Mouse (Mus musculus) embryonic fibroblast, embryonic 13.5 days (primary cell): ENCODE results near the gene Spns2. TPM values are rescaled to one million over a fixed set of nuclear protein-coding genes. Genes with fewer than 3 reads are reported as not detected.

ENCODE experiments used
- H3K27ac ChIP-seq: 2 replicates; pipeline ENCODE4 v1.5.1; 2012; ENCODE audit warnings: low read length, control low read depth, inconsistent platforms; ENCODE audit not compliant: insufficient read depth
- H3K4me1 ChIP-seq: 2 replicates; pipeline ENCODE4 v1.6.1; 2011; ENCODE audit warnings: low read length; ENCODE audit not compliant: control insufficient read depth, insufficient read depth
- H3K4me3 ChIP-seq: 2 replicates; pipeline ENCODE4 v1.5.1; 2011; ENCODE audit warnings: mild to moderate bottlenecking, control low read depth, low read length; ENCODE audit not compliant: insufficient read depth
- CTCF ChIP-seq: IDR thresholded peaks from 2 replicates; pipeline ENCODE4 v1.5.1; 2011; ENCODE audit warnings: mild to moderate bottlenecking, control low read depth, low read length, moderate library complexity, borderline replicate concordance; ENCODE audit not compliant: insufficient read depth
- POLR2A ChIP-seq: IDR thresholded peaks from 2 replicates; pipeline ENCODE4 v1.6.1; 2011; ENCODE audit warnings: low read depth, mild to moderate bottlenecking, control low read depth, low read length, moderate library complexity
- polyA plus RNA-seq: library from polyadenylated mRNA; stranded (reverse); fragments of >200 nt; gene quantifications from 2 replicates; pipeline ENCODE4 v1.2.4, GENCODE M21; 2011; ENCODE audit warnings: low read depth; ENCODE audit not compliant: missing spikeins, insufficient read length

Spns2 gene
- polyA plus RNA-seq, 1 experiment = 1.3 TPM

- no peak for TF ChIP-seq CTCF
- TF ChIP-seq POLR2A = no peak
- Histone ChIP-seq H3K4me1 (no peaks in the 10 kb centered on the region), H3K27ac (no peak overlapping the region), H3K4me3 (no peak overlapping the region)
Observed at GRCm38 (mm10) chr11:72428694-72429093, 61.0 kb downstream of the Spns2 start.

DNA sequence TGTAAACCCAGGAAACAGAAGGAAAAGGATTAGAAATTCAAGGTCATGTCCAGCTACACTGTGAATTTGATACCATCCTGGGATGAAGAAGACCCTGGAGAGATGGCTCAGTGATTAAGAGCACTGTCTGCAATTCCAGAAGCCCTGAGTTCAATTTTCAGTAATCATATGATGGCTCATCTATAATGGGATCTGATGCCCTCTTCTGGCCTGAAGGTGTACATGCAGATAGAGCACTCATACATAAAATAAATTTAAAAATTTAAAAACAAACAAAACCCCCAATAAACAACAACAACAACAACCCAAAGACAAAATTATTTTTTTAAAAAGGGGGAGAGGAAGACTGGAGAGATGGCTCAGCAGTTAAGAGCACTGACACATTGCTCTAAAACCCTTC lies 62.8 kb downstream of the Spns2 start:
- TF ChIP-seq CTCF (no peak), POLR2A (no peak)
- Histone ChIP-seq H3K4me3 (no peak overlapping the region), H3K27ac (no peak overlapping the region), H3K4me1 (no peaks in the 10 kb centered on the region)

GRCm38 (mm10) chr11:72425201-72425600 lies 64.5 kb downstream of the Spns2 start:
- H3K4me3 ChIP-seq = no peak overlapping the region
- no peak overlapping the region for H3K27ac ChIP-seq
- TF ChIP-seq CTCF (no peak), POLR2A (no peak)
- no peaks in the 10 kb centered on the region for H3K4me1 ChIP-seq

GRCm38 (mm10) chr11:72423686-72424085 lies 66.0 kb downstream of the Spns2 start:
- Histone ChIP-seq H3K4me1 (no peaks in the 10 kb centered on the region), H3K27ac (no peak overlapping the region), H3K4me3 (no peak overlapping the region)
- TF ChIP-seq CTCF = no peak
- TF ChIP-seq POLR2A = no peak

- no peak overlapping the region for H3K4me3 ChIP-seq
- no peak overlapping the region for H3K27ac ChIP-seq
- no peaks in the 10 kb centered on the region for H3K4me1 ChIP-seq
- TF ChIP-seq CTCF (no peak), POLR2A (no peak)
Observed at GRCm38 (mm10) chr11:72421518-72422278, 68.0 kb downstream of the Spns2 start.

GRCm38 (mm10) chr11:72420460-72421122 lies 69.1 kb downstream of the Spns2 start:
- TF ChIP-seq POLR2A = no peak
- TF ChIP-seq CTCF = no peak
- H3K4me1 ChIP-seq = no peaks in the 10 kb centered on the region
- no peak overlapping the region for H3K27ac ChIP-seq
- H3K4me3 ChIP-seq = no peak overlapping the region

GRCm38 (mm10) chr11:72419006-72419405 lies 70.7 kb downstream of the Spns2 start:
- Histone ChIP-seq H3K27ac (no peak overlapping the region), H3K4me1 (no peaks in the 10 kb centered on the region), H3K4me3 (no peak overlapping the region)
- TF ChIP-seq CTCF = no peak
- TF ChIP-seq POLR2A = no peak

DNA sequence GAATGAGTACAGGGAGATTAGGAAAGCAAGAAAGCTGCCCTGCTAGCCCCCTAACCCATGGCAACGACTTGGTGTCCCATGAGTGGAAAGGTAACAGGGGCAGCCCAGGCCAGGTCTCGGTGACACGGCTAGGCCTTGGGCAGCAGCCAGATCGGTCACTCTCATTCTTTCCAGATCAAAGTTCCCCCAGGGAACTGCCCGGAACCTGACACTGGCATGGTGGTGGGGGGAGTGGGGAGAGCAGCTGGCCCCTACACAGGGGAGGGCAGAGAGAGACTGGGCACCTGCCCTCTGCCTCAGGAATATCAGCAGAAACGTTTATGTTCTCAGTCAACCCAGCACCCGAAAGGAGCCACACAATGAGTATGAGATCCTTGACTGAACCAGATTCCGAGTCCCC lies 71.5 kb downstream of the Spns2 start:
- Histone ChIP-seq H3K4me1 (no peaks in the 10 kb centered on the region), H3K4me3 (no peak overlapping the region), H3K27ac (no peak overlapping the region)
- no peak for TF ChIP-seq CTCF
- no peak for TF ChIP-seq POLR2A

GRCm38 (mm10) chr11:72417376-72417775 lies 72.3 kb downstream of the Spns2 start:
- no peak for TF ChIP-seq POLR2A
- no peak for TF ChIP-seq CTCF
- Histone ChIP-seq H3K4me3 (no peak overlapping the region), H3K27ac (no peak overlapping the region), H3K4me1 (no peaks in the 10 kb centered on the region)

- Histone ChIP-seq H3K4me1 (no peaks in the 10 kb centered on the region), H3K27ac (no peak overlapping the region), H3K4me3 (no peak overlapping the region)
- no peak for TF ChIP-seq CTCF
- no peak for TF ChIP-seq POLR2A
Observed at GRCm38 (mm10) chr11:72416666-72417065, 73.0 kb downstream of the Spns2 start.
